Mouse (Mus musculus) cerebellum, postnatal 25 days (tissue): Measurements from ENCODE around the gene Sacs.

ENCODE experiments used
- DNase-seq, 2 experiments: peaks; one replicate each; pipeline ENCODE4 v3.0.0; 2021; ENCODE audit warnings: mixed read lengths in 2 of 2

The Sacs gene

GRCm38 (mm10) chr14:61161367-61162334 is 23.4 kb downstream of the Sacs start:
- peak in 1 of 2 experiments; percentile 38 for DNase-seq

DNA sequence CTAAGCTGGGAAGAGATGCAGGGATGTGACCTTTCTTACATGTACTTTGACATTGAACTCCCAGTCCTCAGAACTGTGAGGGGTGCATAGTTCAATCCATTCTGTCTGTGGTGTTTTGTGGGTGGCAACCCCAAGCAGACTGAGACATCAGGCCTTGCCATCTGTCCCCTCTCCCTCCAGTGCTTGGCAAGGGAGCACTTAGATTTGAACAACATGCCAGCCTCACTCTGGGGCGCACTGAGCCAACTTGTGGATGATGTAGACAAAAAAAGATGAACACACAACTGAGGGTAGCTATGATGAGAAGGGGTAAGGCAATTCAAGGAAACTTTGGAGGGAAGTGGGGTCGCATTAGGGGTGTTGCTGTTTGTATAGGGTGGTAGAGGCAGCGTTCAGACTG is 26.2 kb downstream of the Sacs start:
- peak; percentile 46 to 61 for DNase-seq

- no peak for DNase-seq
Measured at GRCm38 (mm10) chr14:61165929-61166328, 27.7 kb downstream of the Sacs start.

- no peak for DNase-seq
Measured at GRCm38 (mm10) chr14:61171261-61171970, 33.2 kb downstream of the Sacs start.

DNA sequence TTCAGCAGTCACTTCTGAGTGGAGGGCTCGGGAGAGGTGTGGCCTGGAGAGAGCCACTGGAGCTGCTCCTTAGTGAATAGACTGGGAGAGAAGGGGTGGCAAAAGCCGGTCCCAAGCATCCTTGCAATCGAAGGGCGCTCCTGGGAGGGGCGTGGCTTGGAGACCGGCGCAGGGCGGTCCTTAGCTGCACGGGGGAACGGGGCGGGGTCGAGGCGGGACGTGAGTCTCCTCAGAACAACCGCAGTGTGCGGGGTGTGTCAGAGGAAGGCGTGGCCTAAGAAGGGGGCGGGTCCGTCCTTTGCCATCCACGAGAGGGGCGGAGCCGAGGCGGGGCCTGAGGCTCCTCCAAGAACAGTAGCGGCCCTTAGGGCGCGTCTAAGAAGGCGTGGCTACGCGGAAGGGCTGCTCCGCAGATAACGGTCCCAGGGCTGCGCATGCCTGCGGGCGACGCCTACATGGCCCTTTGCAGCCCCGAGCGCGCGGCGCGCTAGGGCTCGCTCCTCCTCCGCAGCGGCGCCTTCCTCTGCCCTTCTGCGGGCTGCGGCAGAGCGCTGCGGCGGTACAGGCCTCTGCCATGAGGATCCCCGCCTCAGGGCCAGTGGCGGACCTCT is 34.4 kb downstream of the Sacs start:
- DNase-seq: peak; percentile 99 to 100

DNA sequence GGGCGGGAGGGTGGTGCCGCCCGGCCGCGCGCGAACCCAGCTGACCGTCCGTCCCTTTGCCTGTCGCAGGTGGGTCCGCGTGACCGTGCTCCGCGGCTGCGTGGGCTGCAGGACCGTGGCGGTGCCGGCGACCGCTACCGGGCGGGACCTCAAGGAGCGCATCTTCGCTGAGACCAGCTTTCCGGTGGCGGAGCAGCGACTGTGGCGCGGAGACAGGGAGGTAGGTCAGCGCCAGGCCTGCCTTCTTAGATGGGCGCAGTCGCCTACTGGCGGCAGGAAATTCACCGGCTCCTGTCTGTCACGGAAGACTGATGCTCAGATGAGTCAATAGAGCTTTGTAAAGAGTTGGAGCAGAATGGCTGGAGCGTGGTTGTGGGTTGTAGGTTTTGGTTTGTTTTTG is 35.0 kb downstream of the Sacs start:
- DNase-seq: peak in 1 of 2 experiments; percentile 84

DNA sequence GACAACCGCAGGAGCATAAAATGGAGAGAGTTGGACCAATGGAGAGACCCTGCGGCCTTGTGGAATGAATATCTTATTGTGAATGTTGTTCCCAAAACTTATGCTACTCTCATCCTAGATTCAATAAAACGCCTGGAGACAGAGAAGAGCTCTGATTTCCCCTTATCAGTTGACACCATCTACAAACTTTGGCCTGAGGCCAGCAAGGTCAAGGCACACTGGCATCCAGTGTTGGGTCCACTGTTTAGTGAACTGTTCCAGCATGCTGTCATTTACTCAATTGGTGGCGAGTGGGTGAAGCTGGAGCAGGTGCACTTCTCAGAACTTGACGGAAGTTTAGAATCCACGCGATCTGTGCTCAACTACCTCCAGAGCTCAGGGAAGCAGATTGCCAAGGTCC is 53.6 kb downstream of the Sacs start:
- DNase-seq: no peak

DNA sequence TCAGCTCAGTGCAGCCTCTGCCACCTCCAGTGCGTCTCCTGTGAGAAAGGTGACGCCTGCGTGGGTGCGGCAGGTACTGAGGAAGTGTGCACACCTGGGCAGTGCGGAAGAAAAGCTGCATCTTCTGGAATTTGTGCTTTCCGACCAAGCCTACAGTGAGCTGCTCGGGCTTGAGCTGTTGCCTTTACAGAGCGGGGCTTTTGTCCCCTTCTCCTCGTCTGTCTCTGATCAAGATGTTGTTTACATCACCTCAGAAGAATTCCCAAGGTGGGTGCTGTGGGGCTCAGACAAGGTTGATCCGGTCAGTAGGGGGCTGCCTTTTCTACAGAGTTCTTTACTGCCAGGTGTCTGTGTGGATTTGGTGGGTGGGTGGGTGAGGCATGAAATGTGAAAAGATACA is 54.1 kb downstream of the Sacs start:
- DNase-seq: no peak

GRCm38 (mm10) chr14:61194416-61194815 is 56.2 kb downstream of the Sacs start:
- no peak for DNase-seq

- DNase-seq: no peak
Measured at GRCm38 (mm10) chr14:61210111-61210510, 71.9 kb downstream of the Sacs start.

DNA sequence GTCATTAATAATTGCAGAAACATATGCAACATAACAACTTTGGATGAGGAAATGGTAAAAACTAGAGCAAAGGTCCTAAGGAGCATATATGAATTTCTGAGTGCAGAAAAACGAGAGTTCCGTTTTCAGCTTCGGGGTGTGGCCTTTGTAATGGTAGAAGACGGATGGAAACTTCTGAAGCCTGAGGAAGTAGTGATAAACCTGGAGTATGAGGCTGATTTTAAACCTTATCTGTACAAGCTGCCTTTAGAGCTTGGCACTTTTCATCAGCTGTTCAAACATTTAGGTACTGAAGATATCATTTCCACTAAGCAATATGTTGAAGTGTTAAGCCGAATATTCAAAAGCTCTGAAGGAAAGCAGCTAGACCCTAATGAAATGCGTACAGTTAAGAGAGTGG is 73.5 kb downstream of the Sacs start:
- DNase-seq: no peak

GRCm38 (mm10) chr14:61221166-61221565 is 82.9 kb downstream of the Sacs start:
- DNase-seq: peak; percentile 50 to 69

DNA sequence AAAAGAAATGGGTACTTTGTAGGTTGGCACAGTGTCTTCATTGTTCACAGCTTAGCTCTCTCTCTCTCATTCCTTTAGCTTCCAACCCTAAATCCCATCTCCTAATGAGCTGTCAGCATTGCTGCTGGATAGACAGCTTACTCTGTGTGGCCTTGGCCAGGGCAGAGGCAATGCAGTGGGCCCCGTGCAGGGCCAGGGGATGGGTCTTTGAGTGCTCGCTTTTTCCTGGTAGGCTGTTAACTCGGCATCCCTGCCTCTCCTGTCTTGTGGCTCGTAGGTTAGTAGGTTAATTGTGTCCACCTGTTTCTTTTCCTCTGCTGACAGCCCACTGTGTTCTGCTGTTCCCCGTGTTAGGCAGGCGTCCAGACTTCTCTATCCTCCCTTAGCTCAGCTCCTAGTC is 84.2 kb downstream of the Sacs start:
- DNase-seq: peak; percentile 26 to 47

GRCm38 (mm10) chr14:61223740-61224139 is 85.5 kb downstream of the Sacs start:
- no peak for DNase-seq

DNA sequence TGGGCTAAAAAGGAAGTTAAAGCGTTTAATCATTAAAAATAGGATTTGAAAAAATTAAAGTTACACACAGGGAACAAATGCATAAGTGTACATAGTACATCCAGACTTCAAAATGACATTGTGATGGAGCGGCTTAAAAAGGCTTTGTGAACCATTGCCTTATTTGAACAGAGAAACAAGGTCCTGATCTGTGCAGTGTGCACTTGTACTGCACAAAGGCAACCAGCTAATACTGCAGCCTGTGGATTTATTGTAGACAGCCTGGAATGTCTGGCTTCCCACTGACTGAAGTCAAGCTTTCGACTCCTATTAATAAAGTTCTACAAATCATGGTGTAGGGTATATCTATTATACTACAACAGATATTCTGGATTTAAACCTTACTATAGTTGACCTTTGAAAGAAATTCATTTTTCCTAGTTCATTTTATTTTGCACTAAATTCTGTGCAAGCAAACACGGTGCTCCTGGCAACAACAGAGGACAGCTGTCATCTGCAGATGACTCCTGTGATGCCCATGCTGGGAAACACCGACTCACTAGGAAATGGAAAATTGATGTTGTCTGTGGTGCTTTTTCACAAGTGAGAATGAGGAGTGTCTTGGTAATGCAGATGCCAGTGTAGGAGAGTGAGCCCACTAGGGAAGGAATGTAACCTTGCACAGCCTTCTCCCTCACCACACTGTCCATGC is 86.3 kb downstream of the Sacs start:
- DNase-seq: no peak

DNA sequence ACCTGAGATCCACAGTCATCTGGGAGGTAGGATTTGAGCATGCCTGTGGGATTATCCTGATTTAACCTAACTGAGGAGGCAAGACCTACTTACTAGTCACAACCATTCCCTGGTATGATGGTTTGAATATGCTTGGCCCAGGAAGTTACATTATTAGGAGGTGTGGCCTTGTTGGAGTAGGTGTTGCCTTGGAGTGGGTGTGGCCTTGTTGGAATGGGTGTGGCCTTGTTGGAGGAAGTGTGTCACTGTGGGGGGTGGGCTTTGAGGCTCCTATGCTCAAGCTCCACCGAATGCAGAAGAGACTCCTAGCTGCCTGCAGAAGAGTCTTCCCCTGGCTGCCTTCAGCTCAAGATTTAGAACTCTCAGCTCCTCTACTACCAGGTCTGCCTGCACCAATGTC is 87.9 kb downstream of the Sacs start:
- DNase-seq: no peak

GRCm38 (mm10) chr14:61229763-61230162 is 91.5 kb downstream of the Sacs start:
- DNase-seq: no peak

DNA sequence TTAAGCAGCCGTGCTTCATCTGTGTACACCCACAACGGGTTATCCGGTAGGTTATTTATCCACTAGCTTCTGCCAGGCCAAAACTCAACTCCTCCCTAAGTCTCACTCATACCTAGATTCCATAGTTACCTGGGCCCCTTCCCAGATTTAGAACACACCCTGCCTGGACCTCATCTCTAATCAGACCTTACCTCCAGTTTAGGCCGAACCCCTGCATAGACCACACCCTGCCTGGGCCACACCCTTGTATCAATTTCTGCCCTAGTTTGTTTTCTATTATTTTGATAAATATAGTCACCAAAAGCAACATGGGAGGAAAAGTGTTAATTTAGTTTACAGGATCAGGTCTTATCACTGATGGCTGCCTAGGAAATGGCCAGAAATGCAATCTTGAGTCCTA is 91.9 kb downstream of the Sacs start:
- DNase-seq: no peak

DNA sequence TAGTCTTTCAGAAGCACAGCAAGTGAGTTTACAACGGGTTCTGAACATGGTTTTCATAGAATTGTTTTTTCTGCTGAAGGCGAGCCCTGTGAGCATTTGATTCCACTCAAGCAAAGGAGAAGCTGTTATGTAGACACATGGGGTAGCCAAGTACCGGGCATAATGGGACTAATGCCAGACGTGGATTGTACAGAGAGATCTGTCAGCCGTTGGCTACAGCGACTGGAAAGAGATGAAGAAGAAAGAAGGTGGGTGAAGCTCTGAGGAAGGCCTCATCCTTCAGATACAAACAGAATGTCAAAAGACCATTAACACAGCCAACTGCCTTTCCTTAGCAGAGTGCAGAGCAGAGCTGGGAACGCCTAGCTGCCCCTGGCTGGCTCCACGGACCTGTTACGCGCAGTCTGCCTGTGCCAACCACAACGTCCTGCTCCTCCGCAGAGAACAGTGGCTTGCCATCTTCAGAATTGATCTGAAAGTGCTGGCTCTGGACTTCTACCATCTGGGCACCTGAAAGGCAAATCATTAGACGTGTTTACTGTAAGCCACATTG is 93.8 kb downstream of the Sacs start:
- peak; percentile 61 to 75 for DNase-seq

GRCm38 (mm10) chr14:61235846-61236474 is 97.7 kb downstream of the Sacs start:
- DNase-seq: peak in 1 of 2 experiments; percentile 31

GRCm38 (mm10) chr14:61237101-61237654 is 98.9 kb downstream of the Sacs start:
- no peak for DNase-seq

DNA sequence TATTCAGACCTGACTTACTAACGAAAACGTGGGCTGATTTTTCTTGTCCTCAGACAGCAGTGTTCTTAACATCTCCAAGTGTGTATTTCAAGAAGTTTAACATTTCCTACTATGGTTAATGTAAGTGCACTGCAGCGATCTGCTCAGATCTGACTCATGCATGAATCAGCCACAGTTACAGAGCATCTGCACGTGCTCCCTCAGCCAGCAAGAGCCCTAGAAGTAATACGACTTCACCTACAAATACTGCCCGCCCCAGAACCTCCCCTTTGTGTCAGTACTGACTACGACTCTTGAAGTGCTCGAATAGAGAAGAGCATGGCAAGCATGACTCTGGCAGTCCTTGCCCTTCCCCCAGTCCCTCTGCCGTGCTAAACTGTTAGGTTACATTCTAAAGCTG is 100.5 kb downstream of the Sacs start:
- DNase-seq: no peak
